Mouse (Mus musculus): Measurements from ENCODE around the gene Zfp143.

DNA sequence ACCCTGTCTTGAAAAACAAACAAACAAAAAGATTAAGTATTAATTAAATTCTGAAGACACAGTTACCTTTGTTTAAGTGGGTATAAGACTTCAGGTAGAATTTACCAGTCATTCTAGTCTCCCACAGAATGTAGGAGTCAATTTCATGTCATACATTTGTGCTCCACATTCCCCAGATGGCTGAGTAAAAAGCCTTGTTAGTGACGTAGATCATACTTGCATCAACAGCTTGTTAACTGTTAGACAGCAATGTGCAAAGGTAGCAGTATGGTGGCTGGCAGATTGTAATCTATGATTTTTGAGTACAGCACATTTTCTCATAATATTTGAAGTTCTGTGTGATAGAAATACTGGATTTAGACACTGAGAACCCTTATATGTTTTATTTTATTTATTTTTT is 32.2 kb upstream of the Zfp143 start:
- TF ChIP-seq CTCF (IDR thresholded peaks at IDR 0.05) (no peak), POLR2A (IDR thresholded peaks at IDR 0.05; ENCODE audit: insufficient read depth, low read depth, low read length) (no peak)

Measured in heart, adult 2 months (tissue).